In the genomic region with DNA sequence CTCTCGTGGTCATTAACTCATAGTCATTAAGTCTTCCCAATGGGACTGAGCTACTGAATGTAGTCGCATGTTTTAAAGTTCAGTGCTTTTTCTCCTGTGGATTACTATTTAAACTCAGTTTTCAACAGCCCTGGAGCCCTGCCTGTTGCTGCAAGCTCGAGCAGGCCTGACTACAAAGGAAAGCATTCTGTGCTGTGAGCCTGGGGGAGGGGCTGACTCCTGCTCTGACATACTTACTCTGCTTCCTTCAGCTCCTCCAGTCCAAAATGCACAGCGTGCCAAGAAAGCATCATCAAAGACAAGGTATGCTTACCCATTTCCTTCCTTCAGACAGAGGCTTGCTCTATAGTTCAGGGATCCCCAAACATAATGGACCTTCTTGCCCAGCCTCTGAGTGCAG, we compare ENCODE assay signal across 9 mouse cellular contexts. TPM values are rescaled to one million over a fixed set of nuclear protein-coding genes. Genes with fewer than 3 reads are reported as not detected.
A peak's percentile ranks its signal among the peaks of the same experiment; 100 is the strongest.
DNase-seq lines count a peak whose midpoint lies in the region.
"Had no signal": no experiment of that assay in that cellular context is flagged by ENCODE, and none has a peak within 500 bp of the region (broad histone marks: within the 10 kb centered on the region; RNA-seq: fewer than 3 reads in every experiment).

No protein-coding gene starts in this region.

- peak; percentile 56 to 62 for DNase-seq in cerebellum, postnatal 10 days
- DNase-seq in cerebellum, adult 11-12 months = no peak
- DNase-seq in right cerebral cortex, adult 18-20 months = peak; percentile 44
- DNase-seq in right cerebral cortex, postnatal 25 days = no peak
- peak; percentile 66 for DNase-seq in kidney, postnatal 14 days
- DNase-seq in thymus, postnatal 25 days = peak; percentile 74
- DNase-seq in gastrocnemius, postnatal 10 days = no peak
- no peak for DNase-seq in adrenal gland, adult (ENCODE audit: inconsistent age in 2 of 2, low spot score in 1 of 2)

RNA-seq across cellular contexts. Expression of gene Amn, which starts 32.1 kb away (rescaled TPM):
- total RNA-seq in gastrocnemius, postnatal 10 days (2021) = under 1 TPM in 1 of 2 experiments, not detected in 1; 0.34 TPM

RNA-seq across cellular contexts. Expression of gene 4930595D18Rik, which starts 54.5 kb away (rescaled TPM):
- under 1 TPM; 0.31 to 0.45 TPM for total RNA-seq in gastrocnemius, postnatal 10 days (2021)
- total RNA-seq: liver, adult 2 months had no signal

Comparison
In these comparisons a context has a peak if more than half of its experiments do, and no peak if none do; other contexts are left out.
1. DNase-seq: peak in cerebellum, postnatal 10 days (2 of 2), right cerebral cortex, adult 18-20 months (single experiment), kidney, postnatal 14 days (single experiment) and thymus, postnatal 25 days (single experiment); none in cerebellum, adult 11-12 months (single experiment), right cerebral cortex, postnatal 25 days (single experiment), gastrocnemius, postnatal 10 days (single experiment) and adrenal gland, adult (0 of 2).